ENCODE assay signal across 10 mouse cellular contexts in the genomic region with DNA sequence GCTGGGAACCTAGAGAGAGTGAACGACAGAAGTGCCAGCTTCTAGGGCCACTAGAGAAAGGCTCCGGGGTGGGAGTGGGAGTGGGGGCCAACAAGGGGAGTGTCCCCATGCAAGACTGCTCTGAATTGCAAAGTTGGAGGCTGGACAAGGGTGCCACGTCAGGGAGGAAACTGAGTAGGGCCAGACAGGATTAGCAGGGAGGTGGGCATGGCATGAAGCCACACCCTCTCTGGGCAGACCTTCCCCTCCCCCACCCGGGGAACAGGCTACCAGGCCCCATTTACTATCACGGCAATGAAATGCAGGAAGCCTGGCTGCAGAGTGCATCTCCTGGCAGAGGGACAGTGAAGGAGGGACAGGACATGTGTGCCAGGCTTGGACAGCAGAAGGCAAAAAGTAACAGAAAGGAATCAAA. TPM values are rescaled to one million over a fixed set of nuclear protein-coding genes. Genes with fewer than 3 reads are reported as not detected.
DNase-seq lines count a peak whose midpoint lies in the region; ATAC-seq lines count a peak whose summit lies in the region.
"Had no signal": no experiment of that assay in that cellular context is flagged by ENCODE, and none has a peak within 500 bp of the region (broad histone marks: within the 10 kb centered on the region; RNA-seq: fewer than 3 reads in every experiment).

No protein-coding gene starts in this region.

- peak; percentile 56 for ATAC-seq in embryonic facial prominence, embryonic 14.5 days (ENCODE audit: low read depth)
- peak; percentile 34; the same call in 1 of the 2 replicates for ATAC-seq in hindbrain, embryonic 11.5 days (ENCODE audit: low FRiP score)
- peak; percentile 38; the same call in 1 of the 2 replicates for ATAC-seq in limb, embryonic 13.5 days (ENCODE audit: low FRiP score, low read depth)
- ATAC-seq in activated CD4-positive, CD25-positive, alpha-beta regulatory T cell, adult 4 months = no peak

- no peaks in the 10 kb centered on the region for H3K9me3 ChIP-seq in embryonic facial prominence, embryonic 14.5 days (ENCODE audit: control insufficient read depth, low read length)
- no peaks in the 10 kb centered on the region for H3K9me3 ChIP-seq in hindbrain, embryonic 11.5 days (ENCODE audit: control insufficient read depth, low read length)
- H3K9me3 ChIP-seq in limb, embryonic 13.5 days = no peaks in the 10 kb centered on the region

- intact Hi-C loops in left cerebral cortex, postnatal 4 days (cut with DNase I) = no loop called here
- intact Hi-C loops in left cerebral cortex, postnatal 14 days (cut with DNase I) = loop anchor here (5.0 kb wide), 1 partner anchor 214 kb away; no protein-coding TSS in a partner anchor

- 3% methylated on average over 5 of the region's 5 CpGs for WGBS in embryonic facial prominence, embryonic 14.5 days
- WGBS in hindbrain, embryonic 11.5 days = 0% methylated on average over 5 of the region's 5 CpGs
- 2% methylated on average over 5 of the region's 5 CpGs for WGBS in limb, embryonic 13.5 days

- peak overlapping the region; percentile 41 for H3K4me2 ChIP-seq in embryonic facial prominence, embryonic 14.5 days (ENCODE audit: low read depth, low read length)
- H3K4me2 ChIP-seq in hindbrain, embryonic 11.5 days (replicated peaks; ENCODE audit: low read depth, low read length) = peak overlapping the region; percentile 19; the same call in 1 of the 2 replicates
- peak overlapping the region; percentile 60 for H3K4me2 ChIP-seq in limb, embryonic 13.5 days (replicated peaks)

- no peaks in the 10 kb centered on the region for H3K27me3 ChIP-seq in embryonic facial prominence, embryonic 14.5 days (replicated peaks; ENCODE audit: control insufficient read depth, insufficient read depth, low read length)
- no peaks in the 10 kb centered on the region for H3K27me3 ChIP-seq in hindbrain, embryonic 11.5 days (ENCODE audit: control insufficient read depth, insufficient read depth, low read length)
- H3K27me3 ChIP-seq in limb, embryonic 13.5 days = peaks cover 8% of the 10 kb centered on the region; the same call in 1 of the 2 replicates

- peaks cover 26% of the 10 kb centered on the region for H3K4me1 ChIP-seq in embryonic facial prominence, embryonic 14.5 days (ENCODE audit: control insufficient read depth, insufficient read depth, low read length)
- peaks cover 8% of the 10 kb centered on the region; the same call in 1 of the 2 replicates for H3K4me1 ChIP-seq in hindbrain, embryonic 11.5 days (replicated peaks; ENCODE audit: control insufficient read depth, insufficient read depth, low read length)
- H3K4me1 ChIP-seq in limb, embryonic 13.5 days = peaks cover 37% of the 10 kb centered on the region

- H3K27ac ChIP-seq in embryonic facial prominence, embryonic 14.5 days (replicated peaks; ENCODE audit: low read depth, low read length) = no peak overlapping the region
- H3K27ac ChIP-seq in hindbrain, embryonic 11.5 days (ENCODE audit: low read depth, low read length) = no peak overlapping the region
- H3K27ac ChIP-seq in limb, embryonic 13.5 days = no peak overlapping the region

- peak; percentile 91 for DNase-seq in left cerebral cortex, postnatal 4 days
- no peak for DNase-seq in left cerebral cortex, postnatal 14 days (ENCODE audit: low spot score in 2 of 2)
- DNase-seq in embryonic facial prominence, embryonic 14.5 days (ENCODE audit: low spot score) = peak; percentile 56
- no peak for DNase-seq in hindbrain, embryonic 11.5 days (ENCODE audit: low spot score)
- DNase-seq in neural tube, embryonic 10.5 days (ENCODE audit: extremely low spot score, low spot score) = peak; percentile 29
- no peak for DNase-seq in spleen, postnatal 4 days (ENCODE audit: low spot score in 2 of 2)

- H3K4me3 ChIP-seq in embryonic facial prominence, embryonic 14.5 days (ENCODE audit: low read depth, low read length) = peak overlapping the region; percentile 23; the same call in 1 of the 2 replicates
- H3K4me3 ChIP-seq in hindbrain, embryonic 11.5 days (ENCODE audit: low read depth, low read length) = no peak overlapping the region
- H3K4me3 ChIP-seq in limb, embryonic 13.5 days = peak overlapping the region; percentile 27

- 0 out of 2 replicates have a peak overlapping the region, but pooled peaks have one; percentile 34 for H3K9ac ChIP-seq in embryonic facial prominence, embryonic 14.5 days (ENCODE audit: low read depth, low read length)
- no peak overlapping the region for H3K9ac ChIP-seq in hindbrain, embryonic 11.5 days (ENCODE audit: low read depth, low read length)
- no peak overlapping the region; the same call in 1 of the 2 replicates for H3K9ac ChIP-seq in limb, embryonic 13.5 days

- no peaks in the 10 kb centered on the region for H3K36me3 ChIP-seq in embryonic facial prominence, embryonic 14.5 days (ENCODE audit: control insufficient read depth, insufficient read depth, low read length)
- no peaks in the 10 kb centered on the region for H3K36me3 ChIP-seq in hindbrain, embryonic 11.5 days (ENCODE audit: control insufficient read depth, insufficient read depth, low read length)
- no peaks in the 10 kb centered on the region for H3K36me3 ChIP-seq in limb, embryonic 13.5 days

RNA-seq across cellular contexts. Expression of a gene that starts 1.0 kb away (rescaled TPM):
- total RNA-seq in left cerebral cortex, postnatal 4 days (2021) = under 1 TPM in 1 of 2 experiments, not detected in 1; 0.16 TPM
- total RNA-seq in left cerebral cortex, postnatal 14 days (2021) = under 1 TPM; 0.25 to 0.51 TPM
- polyA plus RNA-seq in embryonic facial prominence, embryonic 14.5 days (2014; fragmentation: Nextera tagmentation; extraction: Ambion mirVana) = 2.5 and 2.8 TPM in 2 replicates
- 0.08 and 0.21 TPM in 2 replicates for polyA plus RNA-seq in hindbrain, embryonic 11.5 days (2014; fragmentation: Nextera tagmentation; extraction: Ambion mirVana)
- polyA plus RNA-seq in limb, embryonic 13.5 days (2015; fragmentation: Nextera tagmentation; extraction: Ambion mirVana) = 0.98 and 1.0 TPM in 2 replicates
- 1 to 10 TPM; 6.5 to 7.4 TPM for polyA plus RNA-seq in activated CD4-positive, CD25-positive, alpha-beta regulatory T cell, adult 4 months (2017; shearing (Covaris generic))
- total RNA-seq: ES-E14 had no signal

RNA-seq across cellular contexts. Expression of a gene that starts 11.4 kb away (rescaled TPM):
- under 1 TPM; 0.38 to 0.81 TPM for total RNA-seq in left cerebral cortex, postnatal 4 days (2021)
- under 1 TPM in 1 of 2 experiments, not detected in 1; 0.59 TPM for total RNA-seq in left cerebral cortex, postnatal 14 days (2021)
- polyA plus RNA-seq in embryonic facial prominence, embryonic 14.5 days (2014; fragmentation: Nextera tagmentation; extraction: Ambion mirVana) = 2.1 and 2.9 TPM in 2 replicates
- 1.4 and 2.1 TPM in 2 replicates for polyA plus RNA-seq in hindbrain, embryonic 11.5 days (2014; fragmentation: Nextera tagmentation; extraction: Ambion mirVana)
- 2.5 and 3.1 TPM in 2 replicates for polyA plus RNA-seq in limb, embryonic 13.5 days (2015; fragmentation: Nextera tagmentation; extraction: Ambion mirVana)
- not detected for polyA plus RNA-seq in activated CD4-positive, CD25-positive, alpha-beta regulatory T cell, adult 4 months (2017; shearing (Covaris generic))
- total RNA-seq: ES-E14 had no signal

RNA-seq across cellular contexts. Expression of a gene that starts 24.7 kb away (rescaled TPM):
- total RNA-seq in left cerebral cortex, postnatal 4 days (2021) = 1 to 10 TPM; 1.5 to 1.7 TPM
- 1 to 10 TPM in 1 of 2 experiments, under 1 TPM in 1; 0.70 to 1.1 TPM for total RNA-seq in left cerebral cortex, postnatal 14 days (2021)
- 0.07 and 0.08 TPM in 2 replicates for polyA plus RNA-seq in embryonic facial prominence, embryonic 14.5 days (2014; fragmentation: Nextera tagmentation; extraction: Ambion mirVana)
- polyA plus RNA-seq in hindbrain, embryonic 11.5 days (2014; fragmentation: Nextera tagmentation; extraction: Ambion mirVana) = 0.22 and 0.32 TPM in 2 replicates
- 0.06 and 0.14 TPM in 2 replicates for polyA plus RNA-seq in limb, embryonic 13.5 days (2015; fragmentation: Nextera tagmentation; extraction: Ambion mirVana)
- polyA plus RNA-seq in activated CD4-positive, CD25-positive, alpha-beta regulatory T cell, adult 4 months (2017; shearing (Covaris generic)) = 1 to 10 TPM in 1 of 2 experiments, under 1 TPM in 1; 0.29 to 1.4 TPM
- total RNA-seq: ES-E14 had no signal

RNA-seq across cellular contexts. Expression of a gene that starts 31.7 kb away (rescaled TPM):
- total RNA-seq in left cerebral cortex, postnatal 4 days (2021) = not detected
- total RNA-seq in left cerebral cortex, postnatal 14 days (2021) = not detected
- polyA plus RNA-seq in embryonic facial prominence, embryonic 14.5 days (2014; fragmentation: Nextera tagmentation; extraction: Ambion mirVana) = 20.3 and 26.2 TPM in 2 replicates
- polyA plus RNA-seq in hindbrain, embryonic 11.5 days (2014; fragmentation: Nextera tagmentation; extraction: Ambion mirVana) = 0.11 TPM in 1 of 2 replicates, not detected in the other
- 2.3 and 2.4 TPM in 2 replicates for polyA plus RNA-seq in limb, embryonic 13.5 days (2015; fragmentation: Nextera tagmentation; extraction: Ambion mirVana)
- not detected for polyA plus RNA-seq in activated CD4-positive, CD25-positive, alpha-beta regulatory T cell, adult 4 months (2017; shearing (Covaris generic))
- total RNA-seq: heart, adult 18-20 months had no signal

RNA-seq across cellular contexts. Expression of a gene that starts 39.5 kb away (rescaled TPM):
- total RNA-seq in left cerebral cortex, postnatal 4 days (2021) = 10 to 100 TPM; 46.8 to 51.0 TPM
- 10 to 100 TPM; 35.2 to 36.0 TPM for total RNA-seq in left cerebral cortex, postnatal 14 days (2021)
- polyA plus RNA-seq in embryonic facial prominence, embryonic 14.5 days (2014; fragmentation: Nextera tagmentation; extraction: Ambion mirVana) = 8.9 and 9.7 TPM in 2 replicates
- polyA plus RNA-seq in hindbrain, embryonic 11.5 days (2014; fragmentation: Nextera tagmentation; extraction: Ambion mirVana) = 51.5 and 58.7 TPM in 2 replicates
- polyA plus RNA-seq in limb, embryonic 13.5 days (2015; fragmentation: Nextera tagmentation; extraction: Ambion mirVana) = 8.4 and 8.9 TPM in 2 replicates
- 1 to 10 TPM; 4.9 to 6.1 TPM for polyA plus RNA-seq in activated CD4-positive, CD25-positive, alpha-beta regulatory T cell, adult 4 months (2017; shearing (Covaris generic))

Comparison
In these comparisons a context has a peak if more than half of its experiments do, and no peak if none do; other contexts are left out.
1. DNase-seq: peak in left cerebral cortex, postnatal 4 days (single experiment), embryonic facial prominence, embryonic 14.5 days (single experiment) and neural tube, embryonic 10.5 days (single experiment); none in left cerebral cortex, postnatal 14 days (0 of 2), hindbrain, embryonic 11.5 days (single experiment) and spleen, postnatal 4 days (0 of 2).
2. Peak in every context shown above with its lines, with median percentiles within 50 percentile points of each other: H3K4me2 ChIP-seq.